In the genomic region with DNA sequence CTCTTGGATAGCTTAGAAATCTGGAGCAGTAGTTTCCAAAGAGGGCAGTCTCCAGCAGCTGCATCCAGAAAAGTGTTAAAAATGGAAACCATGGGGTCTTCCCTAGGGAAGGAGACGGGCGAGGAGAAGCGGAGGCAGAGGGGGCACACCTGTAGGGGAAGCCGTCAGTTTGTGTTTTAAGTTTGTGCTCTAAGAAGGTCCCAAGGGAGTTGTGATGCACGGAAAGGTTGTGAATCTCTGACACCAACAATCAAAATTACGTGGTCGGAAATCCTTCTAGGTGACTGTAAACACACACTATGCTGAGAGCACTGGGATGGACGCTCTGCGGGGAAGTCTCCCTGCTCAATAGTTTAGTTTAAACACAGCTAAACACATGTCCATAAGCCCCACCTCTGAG, we compare ENCODE assay signal across 20 mouse cellular contexts. TPM values are rescaled to one million over a fixed set of nuclear protein-coding genes. Genes with fewer than 3 reads are reported as not detected.
DNase-seq lines count a peak whose midpoint lies in the region; TF ChIP-seq lines count a peak whose summit lies in the region.
"Had no signal": no experiment of that assay in that cellular context is flagged by ENCODE, and none has a peak within 500 bp of the region (broad histone marks: within the 10 kb centered on the region; RNA-seq: fewer than 3 reads in every experiment).

No protein-coding gene starts in this region.

- no peak for TF ChIP-seq RAD21 in CH12.LX (IDR thresholded peaks at IDR 0.05; ENCODE audit: low read depth, low read length)

- TF ChIP-seq EP300 in CH12.LX (IDR thresholded peaks at IDR 0.05; ENCODE audit: low read length) (no peak), ES-Bruce4 (IDR thresholded peaks at IDR 0.05; ENCODE audit: insufficient read depth, low read depth, low read length) (no peak)

- H3K36me3 ChIP-seq in CH12.LX (replicated peaks in 1 of 2; ENCODE audit: control insufficient read depth in 1 of 2, insufficient read depth in 1 of 2, low read length in 1 of 2): peaks cover 5 to 32% of the 10 kb centered on the region in 2 experiments
- H3K36me3 ChIP-seq in ES-Bruce4 (ENCODE audit: control insufficient read depth, insufficient read depth, low read length, poor library complexity, severe bottlenecking): peaks cover 5% of the 10 kb centered on the region

- TF ChIP-seq POLR2A in CH12.LX (IDR thresholded peaks at IDR 0.05; ENCODE audit: low read depth, low read length) (no peak), ES-Bruce4 (IDR thresholded peaks at IDR 0.05; ENCODE audit: insufficient read depth, low read length) (no peak)

- intact Hi-C loops in left cerebral cortex, adult 2 months (cut with DNase I): no loop called here

- no peak for TF ChIP-seq CTCF in CH12.LX (conservative IDR thresholded peaks at IDR 0.05 in 1 of 2, IDR thresholded peaks at IDR 0.05 in 1 of 2; ENCODE audit: low read depth in 2 of 2, low read length in 2 of 2)
- TF ChIP-seq CTCF in ES-Bruce4 (IDR thresholded peaks at IDR 0.05; ENCODE audit: low read depth, low read length): no peak
- TF ChIP-seq CTCF in left cerebral cortex, adult 2 months (IDR thresholded peaks at IDR 0.05): no peak

- in situ Hi-C loops in CH12.LX (cut with MboI; ENCODE audit: low pct_ligation_motif_present, low pct_unique_long_range_greater_than_20kb, low sequenced_read_pairs): no loop called here

- H3K79me2 ChIP-seq in CH12.LX (replicated peaks; ENCODE audit: control insufficient read depth, extremely low read depth, insufficient read depth, poor library complexity, severe bottlenecking): peaks cover 4% of the 10 kb centered on the region; the same call in 1 of the 2 replicates

- no peaks in the 10 kb centered on the region for H3K9me3 ChIP-seq in CH12.LX (replicated peaks; ENCODE audit: low read length)
- H3K9me3 ChIP-seq in ES-Bruce4 (replicated peaks; ENCODE audit: control insufficient read depth, insufficient read depth, low read length, poor library complexity, severe bottlenecking): no peaks in the 10 kb centered on the region
- H3K9me3 ChIP-seq: G1E had no signal

- no peak overlapping the region for H3K27ac ChIP-seq in CH12.LX (ENCODE audit: insufficient read depth, low read depth)
- H3K27ac ChIP-seq in ES-Bruce4 (ENCODE audit: insufficient read depth, low read length): no peak overlapping the region
- H3K27ac ChIP-seq in left cerebral cortex, adult 2 months: no peak overlapping the region

- peak; percentile 51 for DNase-seq in heart, adult 11 months
- DNase-seq in heart, adult 9 months (ENCODE audit: low spot score in 2 of 2): no peak
- DNase-seq in CH12.LX (ENCODE audit: extremely low read depth): peak; percentile 60
- no peak for DNase-seq in left cerebral cortex, adult 2 months (ENCODE audit: extremely low spot score in 1 of 2, low spot score in 2 of 2)
- no peak for DNase-seq in cerebellum, adult 18-20 months
- DNase-seq: adrenal gland, adult 2 months; adrenal gland, adult 8-10 months; adrenal gland, postnatal 10 days; adrenal gland, postnatal 14 days; adrenal gland, postnatal 25 days; adrenal gland, postnatal 36 days; B cell, adult 2 months; cerebellum, adult 11 months; cerebellum, adult 11-12 months; cerebellum, adult 2 months; cerebellum, adult 8-10 months; cerebellum, adult 9-10 months had no signal

- H3K4me3 ChIP-seq in CH12.LX (replicated peaks in 1 of 3; ENCODE audit: low read depth in 2 of 3, low read length in 2 of 3, poor library complexity in 1 of 3): no peak overlapping the region
- H3K4me3 ChIP-seq in ES-Bruce4 (ENCODE audit: low read depth, low read length): no peak overlapping the region
- H3K4me3 ChIP-seq in left cerebral cortex, adult 2 months: no peak overlapping the region

- peaks cover 6 to 41% of the 10 kb centered on the region in 2 experiments for H3K4me1 ChIP-seq in CH12.LX (ENCODE audit: control insufficient read depth in 1 of 2, insufficient read depth in 2 of 2)
- peaks cover 4% of the 10 kb centered on the region for H3K4me1 ChIP-seq in ES-Bruce4 (ENCODE audit: control insufficient read depth, insufficient read depth, low read length)

- H3K27me3 ChIP-seq in CH12.LX (replicated peaks) (no peaks in the 10 kb centered on the region), ES-Bruce4 (ENCODE audit: control insufficient read depth, insufficient read depth, low read length, poor library complexity, severe bottlenecking) (no peaks in the 10 kb centered on the region)
- H3K27me3 ChIP-seq: Patski had no signal

- dilution Hi-C loops in CH12.LX (cut with MboI; ENCODE audit: extremely low pct_ligation_motif_present, extremely low pct_unique_long_range_greater_than_20kb, low sequenced_read_pairs): no loop called here

- 0 out of 2 replicates have a peak overlapping the region, but pooled peaks have one; percentile 8 for H3K9ac ChIP-seq in CH12.LX (ENCODE audit: insufficient read depth, low read depth)
- H3K9ac ChIP-seq in ES-Bruce4 (ENCODE audit: low read depth, poor library complexity, severe bottlenecking): 0 out of 2 replicates have a peak overlapping the region, but pooled peaks have one; percentile 22

- H3K4me2 ChIP-seq in CH12.LX (ENCODE audit: insufficient read depth, low read depth, poor library complexity, severe bottlenecking): peak overlapping the region; percentile 73

TF ChIP-seq in CH12.LX, 34 proteins besides CTCF, POLR2A, EP300 and RAD21:
- TF ChIP-seq MAZ (IDR thresholded peaks at IDR 0.05; ENCODE audit: low read depth, low read length): no peak
- peak; percentile 32; the same call in 1 of the 2 replicates for TF ChIP-seq ETS1 (conservative IDR thresholded peaks at IDR 0.05; ENCODE audit: low read depth, low read length)
- TF ChIP-seq USF2 (conservative IDR thresholded peaks at IDR 0.05; ENCODE audit: low read depth, low read length): no peak

RNA-seq across cellular contexts. Expression of a gene that starts 7.2 kb away (rescaled TPM):
- 19.1 and 22.0 TPM in 2 replicates for total RNA-seq in CH12.LX (2012; rRNA removed)
- 51.2 and 52.5 TPM in 2 replicates for total RNA-seq in CH12.LX (2014; rRNA removed)
- 45.2 and 54.0 TPM in 2 replicates for polyA plus RNA-seq in CH12.LX (2012; ENCODE audit: insufficient read length, low read depth)
- polyA plus RNA-seq in ES-Bruce4 (2011; ENCODE audit: insufficient read depth, insufficient read length, low read depth, missing spikeins): 60.2 and 61.9 TPM in 2 replicates
- total RNA-seq in left cerebral cortex, adult 2 months (2021): 1 to 10 TPM; 2.9 to 5.3 TPM

RNA-seq across cellular contexts. Expression of a gene that starts 7.5 kb away (rescaled TPM):
- total RNA-seq in CH12.LX (2012; rRNA removed) (0.38 and 0.42 TPM in 2 replicates), CH12.LX (2014; rRNA removed) (0.54 and 0.71 TPM in 2 replicates)
- polyA plus RNA-seq in CH12.LX (2012; ENCODE audit: insufficient read length, low read depth) (0.13 and 0.74 TPM in 2 replicates), ES-Bruce4 (2011; ENCODE audit: insufficient read depth, insufficient read length, low read depth, missing spikeins) (2.3 and 2.6 TPM in 2 replicates)
- total RNA-seq in left cerebral cortex, adult 2 months (2021): 10 to 100 TPM; 19.5 to 21.7 TPM

RNA-seq across cellular contexts. Expression of a gene that starts 46.2 kb away (rescaled TPM):
- total RNA-seq in CH12.LX (2012; rRNA removed) (12.4 and 15.1 TPM in 2 replicates), CH12.LX (2014; rRNA removed) (17.7 and 19.7 TPM in 2 replicates)
- polyA plus RNA-seq in CH12.LX (2012; ENCODE audit: insufficient read length, low read depth) (7.3 and 9.0 TPM in 2 replicates), ES-Bruce4 (2011; ENCODE audit: insufficient read depth, insufficient read length, low read depth, missing spikeins) (21.0 and 28.7 TPM in 2 replicates)
- total RNA-seq in left cerebral cortex, adult 2 months (2021): 10 to 100 TPM; 12.1 TPM

Comparison
In these comparisons a context has a peak if more than half of its experiments do, and no peak if none do; other contexts are left out.
1. DNase-seq: peak in heart, adult 11 months (single experiment) and CH12.LX (single experiment); none in heart, adult 9 months (0 of 2), left cerebral cortex, adult 2 months (0 of 2) and cerebellum, adult 18-20 months (0 of 2).
2. RNA of a gene that starts 7.5 kb away (total RNA-seq): 19.5 to 21.7 TPM in left cerebral cortex, adult 2 months; 0.38 to 0.71 TPM in CH12.LX; every median in the first group is over 10 times any median in the second.